Mouse (Mus musculus) lung, postnatal 0 days (tissue): ENCODE data around the gene Lmf1. TPM values are rescaled to one million over a fixed set of nuclear protein-coding genes. Genes with fewer than 3 reads are reported as not detected.

ENCODE experiments used
- ATAC-seq: fragments of 200-750 bp; cut with Nextera tagmentation; 2 replicates; pipeline ENCODE4 v1.8.0; 2017; ENCODE audit warnings: moderate library complexity
- DNase-seq: peaks from one replicate; pipeline ENCODE4 v3.0.0-alpha.2; 2016; ENCODE audit warnings: low spot score
- H3K27ac ChIP-seq: fragments of 300-500 bp; sonication (generic); 2 replicates; pipeline ENCODE4 v1.5.1; 2014; ENCODE audit warnings: antibody characterized with exemption, mild to moderate bottlenecking, low read length, mixed read lengths
- H3K27me3 ChIP-seq: fragments of 300-500 bp; sonication (generic); replicated peaks from 2 replicates; pipeline ENCODE4 v1.6.1; 2014; ENCODE audit warnings: low read length, mixed read lengths; ENCODE audit not compliant: insufficient read depth
- H3K36me3 ChIP-seq: fragments of 300-500 bp; sonication (generic); 2 replicates; pipeline ENCODE4 v1.6.1; 2014; ENCODE audit warnings: low read length, mixed read lengths; ENCODE audit not compliant: insufficient read depth
- H3K4me1 ChIP-seq: fragments of 300-500 bp; sonication (generic); 2 replicates; pipeline ENCODE4 v1.6.1; 2014; ENCODE audit warnings: antibody characterized with exemption, low read depth, low read length, mixed read lengths; ENCODE audit not compliant: insufficient read depth
- H3K4me2 ChIP-seq: fragments of 300-500 bp; sonication (generic); replicated peaks from 2 replicates; pipeline ENCODE4 v1.6.1; 2014; ENCODE audit warnings: low read depth, mild to moderate bottlenecking, low read length, moderate library complexity, mixed read lengths
- H3K4me3 ChIP-seq: fragments of 300-500 bp; sonication (generic); 2 replicates; pipeline ENCODE4 v1.5.1; 2014; ENCODE audit warnings: low read depth, low read length
- H3K9ac ChIP-seq: fragments of 300-500 bp; sonication (generic); replicated peaks from 2 replicates; pipeline ENCODE4 v1.6.1; 2014; ENCODE audit warnings: low read depth, mild to moderate bottlenecking
- H3K9me3 ChIP-seq: fragments of 300-500 bp; sonication (generic); 2 replicates; pipeline ENCODE4 v1.6.1; 2016; ENCODE audit warnings: low read length, mixed read lengths
- CTCF ChIP-seq: IDR thresholded peaks from 2 replicates; pipeline ENCODE4 v1.5.1; 2016; ENCODE audit warnings: antibody characterized with exemption, mild to moderate bottlenecking
- EP300 ChIP-seq: IDR thresholded peaks from 2 replicates; pipeline ENCODE4 v1.6.1; 2016; ENCODE audit warnings: antibody characterized with exemption, mild to moderate bottlenecking, control low read depth
- WGBS: fragments of 180-500 bp; shearing (Covaris S2); extraction: QIAGEN DNeasy Blood & Tissue Kit; methylation state at CpG from one replicate; pipeline ENCODE4 v1.1.7; 2014; 5-methylcytosine and 5-hydroxymethylcytosine counted together
- polyA plus RNA-seq: library from polyadenylated mRNA; unstranded; fragments of >200 nt; fragmentation: Nextera tagmentation; extraction: Ambion mirVana; gene quantifications from 2 replicates; pipeline ENCODE4 v1.2.1, GENCODE M21; 2015

Gene Lmf1
- polyA plus RNA-seq, 1 experiment from 2014 or later: 16.6 TPM

DNA sequence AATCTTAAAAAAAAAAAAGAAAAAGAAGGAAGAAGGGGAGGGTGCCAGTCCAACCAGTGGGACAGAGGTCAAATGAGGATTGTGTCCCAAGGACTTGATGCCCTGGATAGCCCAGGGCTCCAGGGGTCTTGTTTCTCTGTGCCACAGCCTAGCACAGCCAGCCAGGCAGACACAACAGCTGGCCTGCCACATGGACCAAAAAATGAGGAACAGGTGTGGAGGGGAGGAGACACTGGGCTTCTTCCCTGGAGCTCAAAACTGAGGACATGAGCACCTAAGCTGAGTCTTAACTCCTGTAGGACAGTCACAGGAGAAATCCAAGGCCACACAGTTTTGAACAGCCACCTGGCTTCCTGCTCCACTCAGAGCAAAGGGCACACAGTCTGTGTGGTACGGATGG lies 117.4 kb downstream of the Lmf1 start:
- Histone ChIP-seq H3K4me1 (no peaks in the 10 kb centered on the region), H3K4me3 (no peak overlapping the region), H3K36me3 (no peaks in the 10 kb centered on the region), H3K27ac (no peak overlapping the region), H3K27me3 (no peaks in the 10 kb centered on the region), H3K9me3 (no peaks in the 10 kb centered on the region), H3K4me2 (no peak overlapping the region), H3K9ac (no peak overlapping the region)
- DNase-seq (no peak), ATAC-seq (no peak)
- TF ChIP-seq CTCF (no peak), EP300 (no peak)
- WGBS: 31% methylated on average over 1 of the region's 1 CpGs

- 18% methylated on average over 7 of the region's 7 CpGs for WGBS
Observed at GRCm38 (mm10) chr17:25698446-25698845, 119.6 kb downstream of the Lmf1 start.

GRCm38 (mm10) chr17:25700863-25701496 lies 122.1 kb downstream of the Lmf1 start:
- DNase-seq: no peak
- 52% methylated on average over 9 of the region's 9 CpGs for WGBS

More at GRCm38 (mm10) chr17:25698446-25698845, 119.6 kb downstream of the Lmf1 start:
- no peak for ATAC-seq
- Histone ChIP-seq H3K27me3 (no peaks in the 10 kb centered on the region), H3K4me1 (no peaks in the 10 kb centered on the region), H3K27ac (no peak overlapping the region), H3K36me3 (no peaks in the 10 kb centered on the region), H3K9ac (no peak overlapping the region), H3K4me2 (no peak overlapping the region), H3K9me3 (no peaks in the 10 kb centered on the region), H3K4me3 (no peak overlapping the region)
- TF ChIP-seq CTCF (peak; percentile 88), EP300 (no peak)
- DNase-seq: peak; percentile 82

DNA sequence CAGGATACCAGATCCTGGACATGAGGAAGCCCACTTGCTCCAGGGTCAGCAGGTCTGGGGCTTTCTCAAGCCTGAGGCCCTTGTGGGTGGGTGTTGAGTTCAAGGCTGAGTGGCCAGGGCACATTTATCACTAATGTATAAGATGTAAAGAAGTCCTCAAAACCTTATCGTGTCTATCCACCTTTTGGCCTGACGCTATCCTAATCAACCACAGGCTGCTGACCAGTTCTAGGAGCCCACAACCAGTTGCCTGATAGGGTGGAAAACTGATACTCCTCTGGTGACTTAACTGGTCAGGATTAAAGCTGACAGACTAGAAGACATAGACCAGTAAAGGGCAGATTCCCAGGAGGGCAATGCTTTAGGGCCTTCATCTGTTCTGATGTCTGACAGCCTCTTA lies 131.1 kb downstream of the Lmf1 start:
- Histone ChIP-seq H3K9me3 (no peaks in the 10 kb centered on the region), H3K27me3 (no peaks in the 10 kb centered on the region), H3K4me2 (no peak overlapping the region), H3K27ac (no peak overlapping the region), H3K4me3 (no peak overlapping the region), H3K4me1 (no peaks in the 10 kb centered on the region), H3K9ac (no peak overlapping the region), H3K36me3 (no peaks in the 10 kb centered on the region)
- no peak for DNase-seq
- ATAC-seq: no peak
- 86% methylated on average over 2 of the region's 2 CpGs for WGBS
- TF ChIP-seq CTCF (no peak), EP300 (no peak)

More at GRCm38 (mm10) chr17:25700863-25701496, 122.1 kb downstream of the Lmf1 start:
- no peak overlapping the region for H3K4me2 ChIP-seq
- H3K36me3 ChIP-seq: no peaks in the 10 kb centered on the region
- H3K9me3 ChIP-seq: no peaks in the 10 kb centered on the region
- H3K4me3 ChIP-seq: no peak overlapping the region
- no peaks in the 10 kb centered on the region for H3K4me1 ChIP-seq
- ATAC-seq: no peak
- TF ChIP-seq EP300: no peak
- TF ChIP-seq CTCF: peak; percentile 54
- H3K27me3 ChIP-seq: no peaks in the 10 kb centered on the region
- no peak overlapping the region for H3K27ac ChIP-seq
- H3K9ac ChIP-seq: no peak overlapping the region

DNA sequence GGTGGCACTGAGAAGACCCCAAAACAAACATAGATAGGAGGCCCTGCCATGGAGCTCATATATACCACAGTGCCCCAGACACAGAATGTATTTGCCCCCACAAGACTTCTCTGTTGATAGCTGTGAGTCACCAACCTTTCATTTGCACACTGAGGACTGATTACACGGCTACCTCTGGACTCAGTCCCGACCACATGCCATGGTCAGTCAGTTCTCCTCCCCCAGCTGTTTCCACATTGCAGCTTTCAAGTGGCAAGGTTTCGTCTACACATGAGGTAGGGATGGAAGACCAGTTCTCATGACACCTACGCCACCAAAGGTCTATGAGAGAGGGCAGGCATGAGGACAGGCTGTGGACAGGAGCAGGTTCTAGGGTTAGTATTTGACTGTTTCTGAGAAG lies 132.3 kb downstream of the Lmf1 start:
- Histone ChIP-seq H3K27me3 (no peaks in the 10 kb centered on the region), H3K27ac (no peak overlapping the region), H3K9me3 (no peaks in the 10 kb centered on the region), H3K36me3 (no peaks in the 10 kb centered on the region), H3K4me3 (no peak overlapping the region), H3K9ac (no peak overlapping the region), H3K4me1 (no peaks in the 10 kb centered on the region), H3K4me2 (no peak overlapping the region)
- TF ChIP-seq EP300: no peak
- no peak for TF ChIP-seq CTCF
- WGBS: 58% methylated on average over 4 of the region's 4 CpGs
- DNase-seq (no peak), ATAC-seq (no peak)

Other genes with a start within 250 kb of the Lmf1 start
- 0.57 and 0.61 TPM in 2 replicates for gene Tpsab1, start 233.5 kb upstream of the Lmf1 start, polyA plus RNA-seq
- gene Tpsb2, start 212.8 kb upstream of the Lmf1 start, polyA plus RNA-seq: 11.4 and 15.3 TPM in 2 replicates
- 0.17 and 0.18 TPM in 2 replicates for gene Tpsg1, start 209.8 kb upstream of the Lmf1 start, polyA plus RNA-seq
- gene Cacna1h, start 145.3 kb upstream of the Lmf1 start, polyA plus RNA-seq: 0.42 and 0.55 TPM in 2 replicates
- 10.3 and 11.7 TPM in 2 replicates for gene Tekt4, start 124.5 kb upstream of the Lmf1 start, polyA plus RNA-seq
- gene Sstr5, start 81.8 kb upstream of the Lmf1 start, polyA plus RNA-seq: 0.05 TPM in 1 of 2 replicates, not detected in the other
- 0.19 and 0.24 TPM in 2 replicates for gene Sox8, start 8.4 kb upstream of the Lmf1 start, polyA plus RNA-seq
- gene Gng13, start 138.1 kb downstream of the Lmf1 start, polyA plus RNA-seq: 3.8 and 4.4 TPM in 2 replicates
- gene Chtf18, start 148.3 kb downstream of the Lmf1 start, polyA plus RNA-seq: 1.6 and 2.6 TPM in 2 replicates
- 15.2 and 18.1 TPM in 2 replicates for gene Rpusd1, start 148.6 kb downstream of the Lmf1 start, polyA plus RNA-seq
- gene Mslnl, start 157.0 kb downstream of the Lmf1 start, polyA plus RNA-seq: 1.0 and 1.9 TPM in 2 replicates
- gene Msln, start 175.3 kb downstream of the Lmf1 start, polyA plus RNA-seq: 584 and 630 TPM in 2 replicates
- 23.8 and 24.1 TPM in 2 replicates for gene Narfl, start 194.7 kb downstream of the Lmf1 start, polyA plus RNA-seq
- gene Haghl, start 206.6 kb downstream of the Lmf1 start, polyA plus RNA-seq: 42.7 and 45.4 TPM in 2 replicates
- gene Ccdc78, start 207.5 kb downstream of the Lmf1 start, polyA plus RNA-seq: 5.8 and 7.7 TPM in 2 replicates
- 112 and 116 TPM in 2 replicates for gene Fam173a, start 213.8 kb downstream of the Lmf1 start, polyA plus RNA-seq
- not detected in 2 replicates for gene AC134908.4, start 216.6 kb downstream of the Lmf1 start, polyA plus RNA-seq
- 19.1 and 20.9 TPM in 2 replicates for gene Metrn, start 218.1 kb downstream of the Lmf1 start, polyA plus RNA-seq
- 0.43 and 0.70 TPM in 2 replicates for gene Fbxl16, start 230.0 kb downstream of the Lmf1 start, polyA plus RNA-seq
- 14.9 and 15.0 TPM in 2 replicates for gene Wdr24, start 244.5 kb downstream of the Lmf1 start, polyA plus RNA-seq
- gene Jmjd8, start 249.8 kb downstream of the Lmf1 start, polyA plus RNA-seq: 27.3 and 28.0 TPM in 2 replicates